Mouse (Mus musculus): ENCODE results near the gene Med20.
"Not testable (repeated sequence)": the region's sequence is repeated elsewhere in the genome, so short reads cannot be mapped to it uniquely, and the experiment has no call there.

The Med20 gene

GRCm38 (mm10) chr17:47596839-47597164 lies 14.6 kb upstream of the Med20 start:
- peak; percentile 60 for DNase-seq (ENCODE audit: low read depth, low spot score)

GRCm38 (mm10) chr17:47597261-47597660 lies 14.1 kb upstream of the Med20 start:
- peak; percentile 43 for DNase-seq (ENCODE audit: low read depth, low spot score)

GRCm38 (mm10) chr17:47597838-47598579 lies 13.4 kb upstream of the Med20 start:
- peak; percentile 89 for DNase-seq (ENCODE audit: low read depth, low spot score)

GRCm38 (mm10) chr17:47598580-47599304 lies 12.6 kb upstream of the Med20 start:
- DNase-seq (ENCODE audit: low read depth, low spot score) = not testable (repeated sequence)

GRCm38 (mm10) chr17:47599511-47600297 lies 11.7 kb upstream of the Med20 start:
- peak; percentile 59 for DNase-seq (ENCODE audit: low read depth, low spot score)

- no peak for DNase-seq (ENCODE audit: low read depth, low spot score)
These were observed 10.6 kb upstream of the Med20 start for GRCm38 (mm10) chr17:47600601-47601388.

GRCm38 (mm10) chr17:47601389-47601755 lies 10.0 kb upstream of the Med20 start:
- no peak for DNase-seq (ENCODE audit: low read depth, low spot score)

GRCm38 (mm10) chr17:47602289-47602688 lies 9.1 kb upstream of the Med20 start:
- DNase-seq (ENCODE audit: low read depth, low spot score) = no peak

- peak; percentile 56 for DNase-seq (ENCODE audit: low read depth, low spot score)
These were observed 5.2 kb upstream of the Med20 start for GRCm38 (mm10) chr17:47606220-47606619.

- DNase-seq (ENCODE audit: low read depth, low spot score) = no peak
These were observed 2.2 kb upstream of the Med20 start for GRCm38 (mm10) chr17:47609182-47609581.

GRCm38 (mm10) chr17:47611661-47611982 lies 240 bp downstream of the Med20 start:
- no peak for DNase-seq (ENCODE audit: low read depth, low spot score)

- DNase-seq (ENCODE audit: low read depth, low spot score) = peak; percentile 56
These were observed 2.6 kb downstream of the Med20 start for GRCm38 (mm10) chr17:47614018-47614417.

GRCm38 (mm10) chr17:47616119-47616518 lies 4.7 kb downstream of the Med20 start:
- DNase-seq (ENCODE audit: low read depth, low spot score) = no peak

- no peak for DNase-seq (ENCODE audit: low read depth, low spot score)
These were observed 5.3 kb downstream of the Med20 start for GRCm38 (mm10) chr17:47616652-47617051.

- DNase-seq (ENCODE audit: low read depth, low spot score) = no peak
These were observed 6.4 kb downstream of the Med20 start for GRCm38 (mm10) chr17:47617605-47618307.

- DNase-seq (ENCODE audit: low read depth, low spot score) = no peak
These were observed 7.4 kb downstream of the Med20 start for GRCm38 (mm10) chr17:47618556-47619311.

- no peak for DNase-seq (ENCODE audit: low read depth, low spot score)
These were observed 11.7 kb downstream of the Med20 start for GRCm38 (mm10) chr17:47622912-47623554.

GRCm38 (mm10) chr17:47624572-47624971 lies 13.2 kb downstream of the Med20 start:
- DNase-seq (ENCODE audit: low read depth, low spot score) = peak; percentile 72

- no peak for DNase-seq (ENCODE audit: low read depth, low spot score)
These were observed 13.7 kb downstream of the Med20 start for GRCm38 (mm10) chr17:47625088-47625487.

- DNase-seq (ENCODE audit: low read depth, low spot score) = no peak
These were observed 14.6 kb downstream of the Med20 start for GRCm38 (mm10) chr17:47626031-47626430.

Measured in ZHBTc4 (cell line).